Mouse (Mus musculus): Measurements from ENCODE around the gene Rbfox1.

DNA sequence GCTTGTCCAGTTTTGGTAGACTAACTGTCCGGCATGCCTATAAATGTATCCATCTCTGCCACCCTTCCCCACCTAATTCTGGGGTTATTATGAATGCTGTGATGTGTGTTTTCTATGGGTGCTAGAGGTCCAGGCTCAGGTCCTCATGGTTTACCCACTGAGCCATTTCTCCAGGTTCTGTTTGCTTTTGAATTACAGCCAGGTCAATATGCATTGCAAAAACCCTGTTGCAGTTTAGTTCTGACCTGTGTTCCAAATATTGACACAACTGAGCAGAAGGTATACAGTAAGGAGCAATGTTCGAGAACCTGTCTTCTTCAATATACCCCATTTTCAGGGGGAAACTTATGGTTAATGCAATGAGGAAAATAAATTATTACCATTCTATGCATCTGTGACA, 480.6 kb downstream of the Rbfox1 start:
- no peak for TF ChIP-seq POLR2A (IDR thresholded peaks at IDR 0.05; ENCODE audit: insufficient read depth, low read depth, low read length)
- TF ChIP-seq CTCF (IDR thresholded peaks at IDR 0.05) = no peak
